Mouse (Mus musculus) neural tube, embryonic 14.5 days (tissue): ENCODE measurements around the gene Begain. TPM values are rescaled to one million over a fixed set of nuclear protein-coding genes. Genes with fewer than 3 reads are reported as not detected.

Experiments used
- ATAC-seq: fragments of 200-750 bp; cut with Nextera tagmentation; 2 replicates; pipeline ENCODE4 v1.8.0; 2017; ENCODE audit warnings: low read depth, mild to moderate bottlenecking, moderate TSS enrichment, moderate library complexity
- H3K27ac ChIP-seq: fragments of 300-500 bp; sonication (generic); 2 replicates; pipeline ENCODE4 v1.5.1; 2014; ENCODE audit warnings: low read depth, mild to moderate bottlenecking, control low read depth, low read length, moderate library complexity, mixed read lengths
- H3K27me3 ChIP-seq: fragments of 300-500 bp; sonication (generic); 2 replicates; pipeline ENCODE4 v1.6.1; 2014; ENCODE audit warnings: low read length; ENCODE audit not compliant: control insufficient read depth, insufficient read depth
- H3K36me3 ChIP-seq: fragments of 300-500 bp; sonication (generic); 2 replicates; pipeline ENCODE4 v1.6.1; 2014; ENCODE audit warnings: low read length, mixed read lengths; ENCODE audit not compliant: control insufficient read depth, insufficient read depth
- H3K4me1 ChIP-seq: fragments of 300-500 bp; sonication (generic); 2 replicates; pipeline ENCODE4 v1.6.1; 2014; ENCODE audit warnings: low read length; ENCODE audit not compliant: control insufficient read depth, insufficient read depth
- H3K4me2 ChIP-seq: fragments of 300-500 bp; sonication (generic); 2 replicates; pipeline ENCODE4 v1.6.1; 2014; ENCODE audit warnings: mild to moderate bottlenecking, low read depth, low read length, control low read depth
- H3K4me3 ChIP-seq: fragments of 300-500 bp; sonication (generic); 2 replicates; pipeline ENCODE4 v1.5.1; 2014; ENCODE audit warnings: low read depth, low read length, control low read depth, mixed read lengths
- H3K9ac ChIP-seq: fragments of 300-500 bp; sonication (generic); replicated peaks from 2 replicates; pipeline ENCODE4 v1.6.1; 2014; ENCODE audit warnings: low read depth, mild to moderate bottlenecking, control low read depth, low read length, mixed read lengths
- H3K9me3 ChIP-seq: fragments of 300-500 bp; sonication (generic); 2 replicates; pipeline ENCODE4 v1.6.1; 2016; ENCODE audit warnings: low read length; ENCODE audit not compliant: control insufficient read depth
- WGBS: fragments of 180-500 bp; shearing (Covaris S2); extraction: QIAGEN DNeasy Blood & Tissue Kit; methylation state at CpG from one replicate; pipeline ENCODE4 v1.1.7; 2014; 5-methylcytosine and 5-hydroxymethylcytosine counted together
- polyA plus RNA-seq: library from polyadenylated mRNA; unstranded; fragments of >200 nt; fragmentation: Nextera tagmentation; extraction: Ambion mirVana; gene quantifications from 2 replicates; pipeline ENCODE4 v1.2.1, GENCODE M21; 2014

Begain gene
- polyA plus RNA-seq, 1 experiment from 2014 or later, result 53.1 TPM

DNA sequence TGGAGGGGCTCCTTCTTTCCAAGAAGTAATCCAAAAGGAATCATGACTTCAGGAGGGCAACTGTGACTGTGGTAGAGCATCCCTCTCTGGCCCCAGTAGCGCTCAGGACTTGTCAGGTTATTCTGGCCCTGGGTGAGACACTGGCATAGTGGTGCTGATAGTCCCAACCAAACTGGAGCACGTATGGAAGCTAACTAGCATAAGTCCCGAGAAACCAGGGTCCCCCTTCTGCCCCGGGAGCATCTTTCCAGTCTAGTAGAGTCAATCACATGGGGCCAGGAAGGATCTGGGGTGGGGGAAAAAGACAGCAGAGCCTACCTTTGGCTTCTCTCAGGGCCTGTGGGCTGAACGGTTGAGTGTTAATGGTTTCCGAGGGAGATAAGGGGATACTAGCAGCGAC lies 721 bp upstream of the Begain start:
- Histone ChIP-seq H3K9me3 (no peaks in the 10 kb centered on the region), H3K4me2 (peak overlapping the region; percentile 73), H3K36me3 (no peaks in the 10 kb centered on the region), H3K27me3 (no peaks in the 10 kb centered on the region; the same call in 1 of the 2 replicates), H3K4me1 (peaks cover 12% of the 10 kb centered on the region), H3K27ac (no peak overlapping the region), H3K9ac (peak overlapping the region; percentile 79; the same call in 1 of the 2 replicates), H3K4me3 (peak overlapping the region; percentile 59)
- no peak for ATAC-seq
- 64% methylated on average over 7 of the region's 7 CpGs for WGBS

- no peaks in the 10 kb centered on the region; the same call in 1 of the 2 replicates for H3K27me3 ChIP-seq
- H3K36me3 ChIP-seq, result no peaks in the 10 kb centered on the region
- peak overlapping the region; percentile 45; the same call in 1 of the 2 replicates for H3K27ac ChIP-seq
- 5% methylated on average over 25 of the region's 59 CpGs for WGBS
- H3K4me1 ChIP-seq, result peaks cover 12% of the 10 kb centered on the region
- H3K4me2 ChIP-seq, result peak overlapping the region; percentile 73
- H3K9ac ChIP-seq, result peak overlapping the region; percentile 79
- H3K9me3 ChIP-seq, result no peaks in the 10 kb centered on the region
- H3K4me3 ChIP-seq, result peak overlapping the region; percentile 59
- peak; percentile 88 for ATAC-seq
Measured at GRCm38 (mm10) chr12:109067561-109068135, 369 bp downstream of the Begain start.

GRCm38 (mm10) chr12:109058660-109059059 lies 9.4 kb downstream of the Begain start:
- Histone ChIP-seq H3K9ac (no peak overlapping the region), H3K27ac (no peak overlapping the region), H3K27me3 (peaks cover 19% of the 10 kb centered on the region), H3K36me3 (no peaks in the 10 kb centered on the region), H3K4me3 (no peak overlapping the region), H3K4me1 (0 out of 2 replicates have a peak, but pooled peaks cover 3% of the 10 kb centered on the region), H3K4me2 (no peak overlapping the region), H3K9me3 (no peaks in the 10 kb centered on the region)
- ATAC-seq, result no peak
- 79% methylated on average over 8 of the region's 8 CpGs for WGBS

GRCm38 (mm10) chr12:109057736-109058135 lies 10.3 kb downstream of the Begain start:
- H3K4me2 ChIP-seq, result no peak overlapping the region
- H3K9me3 ChIP-seq, result no peaks in the 10 kb centered on the region
- 72% methylated on average over 4 of the region's 4 CpGs for WGBS
- peaks cover 28% of the 10 kb centered on the region for H3K27me3 ChIP-seq
- no peak overlapping the region for H3K4me3 ChIP-seq
- no peaks in the 10 kb centered on the region for H3K36me3 ChIP-seq
- no peak overlapping the region for H3K9ac ChIP-seq
- H3K27ac ChIP-seq, result no peak overlapping the region
- no peak for ATAC-seq
- H3K4me1 ChIP-seq, result peaks cover 9% of the 10 kb centered on the region

DNA sequence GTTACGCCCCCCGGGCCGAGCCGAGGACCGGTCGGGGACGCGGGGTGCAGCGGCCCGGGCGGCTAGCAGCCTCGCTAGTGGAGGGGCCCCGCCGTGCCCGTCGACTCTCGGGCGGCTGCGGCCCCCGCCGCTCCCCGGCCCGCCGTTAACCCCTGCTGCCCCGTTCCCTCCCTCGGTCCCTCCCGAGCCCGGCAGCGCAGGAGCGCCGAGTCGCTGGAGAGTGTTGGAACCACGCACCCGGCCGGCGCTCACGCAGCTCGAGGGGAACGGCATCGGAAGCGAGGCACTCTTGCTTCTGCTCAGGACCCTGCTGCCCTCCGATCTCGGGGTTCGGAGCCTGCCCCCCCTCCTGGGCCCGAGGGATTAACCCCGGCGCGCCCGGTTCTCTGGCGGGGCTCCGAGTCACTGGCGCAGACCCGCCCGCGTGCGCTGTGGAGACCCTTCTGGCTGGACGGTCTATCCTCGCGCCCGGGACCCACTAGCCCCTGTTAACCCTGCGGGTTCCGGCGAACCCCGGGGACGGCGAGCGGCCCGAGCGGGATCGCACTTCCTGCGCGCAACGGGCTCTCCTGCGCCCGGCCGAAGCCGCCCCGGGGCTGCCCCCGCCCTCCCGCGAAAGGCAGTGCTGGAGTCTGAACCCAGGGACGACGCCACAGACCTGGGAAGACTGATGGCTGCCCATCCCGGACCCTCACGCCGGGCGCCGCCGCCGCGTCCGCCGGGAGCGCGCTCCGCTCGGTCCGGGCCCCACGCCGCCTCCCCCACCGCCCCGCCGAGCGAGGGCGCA lies 14.8 kb downstream of the Begain start:
- WGBS, result 0% methylated on average over 64 of the region's 105 CpGs
- peak overlapping the region; percentile 44 for H3K4me3 ChIP-seq
- H3K4me1 ChIP-seq, result peaks cover 14% of the 10 kb centered on the region
- H3K9me3 ChIP-seq, result no peaks in the 10 kb centered on the region
- H3K4me2 ChIP-seq, result peak overlapping the region; percentile 93
- no peak overlapping the region for H3K27ac ChIP-seq
- peaks cover 48% of the 10 kb centered on the region for H3K27me3 ChIP-seq
- peak; percentile 26; the same call in 1 of the 2 replicates for ATAC-seq
- H3K36me3 ChIP-seq, result no peaks in the 10 kb centered on the region
- H3K9ac ChIP-seq, result peak overlapping the region; percentile 53

GRCm38 (mm10) chr12:109049949-109050348 lies 18.1 kb downstream of the Begain start:
- H3K27me3 ChIP-seq, result peaks cover 39% of the 10 kb centered on the region
- H3K4me2 ChIP-seq, result no peak overlapping the region
- H3K4me3 ChIP-seq, result no peak overlapping the region
- H3K27ac ChIP-seq, result no peak overlapping the region
- WGBS, result 89% methylated on average over 4 of the region's 4 CpGs
- peaks cover 14% of the 10 kb centered on the region for H3K4me1 ChIP-seq
- no peak for ATAC-seq
- no peaks in the 10 kb centered on the region for H3K36me3 ChIP-seq
- H3K9me3 ChIP-seq, result no peaks in the 10 kb centered on the region
- H3K9ac ChIP-seq, result no peak overlapping the region

DNA sequence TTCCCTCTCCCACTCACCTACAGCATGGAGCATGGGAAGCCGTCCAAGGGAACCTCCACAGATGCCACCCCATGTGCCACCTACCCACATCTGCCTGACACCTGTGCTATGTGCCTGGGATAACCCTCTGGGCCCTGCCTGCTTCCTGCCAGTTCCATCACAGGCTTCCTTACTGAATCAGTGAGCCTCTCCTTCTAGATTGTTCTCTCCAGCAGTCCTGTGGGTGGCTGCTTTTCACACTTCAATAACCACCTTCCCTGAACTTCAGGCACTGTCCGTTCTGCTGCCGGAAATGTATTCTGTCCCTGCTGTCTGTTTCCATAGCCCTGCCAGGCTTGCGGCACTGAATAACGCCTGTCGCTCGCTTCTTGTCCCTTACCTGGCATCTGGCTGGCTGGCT lies 22.4 kb downstream of the Begain start:
- Histone ChIP-seq H3K4me3 (no peak overlapping the region), H3K36me3 (no peaks in the 10 kb centered on the region), H3K4me2 (no peak overlapping the region), H3K4me1 (no peaks in the 10 kb centered on the region), H3K9ac (no peak overlapping the region), H3K27me3 (no peaks in the 10 kb centered on the region), H3K27ac (no peak overlapping the region), H3K9me3 (no peaks in the 10 kb centered on the region)
- no peak for ATAC-seq
- 79% methylated on average over 7 of the region's 7 CpGs for WGBS

DNA sequence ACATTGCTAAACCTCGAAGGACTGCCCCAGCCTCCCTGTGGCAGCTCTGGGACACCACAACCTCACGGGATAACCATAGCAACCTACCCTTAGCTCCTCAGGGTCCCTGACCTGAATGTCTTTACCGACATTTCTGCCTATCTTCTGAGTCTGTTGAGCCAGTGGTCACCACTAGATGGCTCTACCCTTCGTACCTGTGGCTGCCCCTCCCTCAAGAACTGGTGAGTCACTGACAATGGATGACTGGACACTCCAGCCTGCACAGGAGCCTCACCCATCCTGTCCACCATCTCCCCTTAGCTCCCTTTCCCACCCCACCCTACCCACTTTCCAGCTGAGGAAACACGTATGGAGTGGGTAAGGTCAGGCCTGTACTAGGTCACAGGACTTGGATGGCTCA lies 23.5 kb downstream of the Begain start:
- Histone ChIP-seq H3K27ac (no peak overlapping the region), H3K9me3 (no peaks in the 10 kb centered on the region), H3K9ac (no peak overlapping the region), H3K27me3 (no peaks in the 10 kb centered on the region), H3K36me3 (no peaks in the 10 kb centered on the region), H3K4me3 (no peak overlapping the region), H3K4me2 (no peak overlapping the region), H3K4me1 (no peaks in the 10 kb centered on the region)
- ATAC-seq, result no peak
- 24% methylated on average over 5 of the region's 5 CpGs for WGBS

DNA sequence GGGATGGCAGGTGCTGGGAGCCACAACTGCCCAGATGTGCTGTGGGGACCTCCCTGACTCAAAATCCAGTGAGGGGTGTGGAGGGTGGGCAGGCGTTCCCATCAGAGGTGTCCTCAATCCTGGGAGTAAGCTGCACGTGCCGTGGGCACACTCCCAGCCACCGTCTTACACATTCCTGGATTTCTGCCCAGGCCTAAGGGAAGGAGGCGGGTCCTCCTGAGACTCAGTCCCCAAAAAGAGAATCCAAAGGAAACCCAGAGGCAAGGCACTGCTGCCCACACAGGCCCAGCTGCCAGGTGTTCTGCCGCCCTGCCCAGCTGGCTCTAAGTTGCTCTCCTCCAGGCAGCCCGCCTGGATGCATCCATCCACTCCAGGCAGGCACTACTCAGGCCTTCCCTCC lies 28.7 kb downstream of the Begain start:
- Histone ChIP-seq H3K4me2 (no peak overlapping the region), H3K36me3 (no peaks in the 10 kb centered on the region), H3K4me3 (no peak overlapping the region), H3K9me3 (no peaks in the 10 kb centered on the region), H3K27ac (no peak overlapping the region), H3K27me3 (no peaks in the 10 kb centered on the region), H3K4me1 (peaks cover 3% of the 10 kb centered on the region; the same call in 1 of the 2 replicates), H3K9ac (no peak overlapping the region)
- no peak; the same call in 1 of the 2 replicates for ATAC-seq
- 68% methylated on average over 7 of the region's 7 CpGs for WGBS
